Mouse (Mus musculus) intestine, postnatal 0 days (tissue): Measurements from ENCODE around the gene Guca2b. TPM values are rescaled to one million over a fixed set of nuclear protein-coding genes. Genes with fewer than 3 reads are reported as not detected.

Source experiments
- ATAC-seq: fragments of 200-750 bp; cut with Nextera tagmentation; 2 replicates; pipeline ENCODE4 v1.8.0; 2017; ENCODE audit warnings: mild to moderate bottlenecking, moderate TSS enrichment, moderate library complexity
- H3K27ac ChIP-seq: fragments of 300-500 bp; sonication (generic); 2 replicates; pipeline ENCODE4 v1.5.1; 2014; ENCODE audit warnings: mild to moderate bottlenecking, low read depth, low read length, moderate library complexity
- H3K27me3 ChIP-seq: fragments of 300-500 bp; sonication (generic); replicated peaks from 2 replicates; pipeline ENCODE4 v1.6.1; 2014; ENCODE audit warnings: low read length, mixed read lengths; ENCODE audit not compliant: control insufficient read depth, insufficient read depth
- H3K36me3 ChIP-seq: fragments of 300-500 bp; sonication (generic); 2 replicates; pipeline ENCODE4 v1.6.1; 2014; ENCODE audit warnings: mild to moderate bottlenecking, moderate library complexity; ENCODE audit not compliant: control insufficient read depth, insufficient read depth
- H3K4me1 ChIP-seq: fragments of 300-500 bp; sonication (generic); replicated peaks from 2 replicates; pipeline ENCODE4 v1.6.1; 2014; ENCODE audit warnings: antibody characterized with exemption, low read length, mixed read lengths; ENCODE audit not compliant: control insufficient read depth, insufficient read depth
- H3K4me2 ChIP-seq: fragments of 300-500 bp; sonication (generic); replicated peaks from 2 replicates; pipeline ENCODE4 v1.6.1; 2014; ENCODE audit warnings: low read depth, mild to moderate bottlenecking, moderate library complexity
- H3K4me3 ChIP-seq: fragments of 300-500 bp; sonication (generic); 2 replicates; pipeline ENCODE4 v1.5.1; 2014; ENCODE audit warnings: low read depth, low read length
- H3K9ac ChIP-seq: fragments of 300-500 bp; sonication (generic); 2 replicates; pipeline ENCODE4 v1.6.1; 2014; ENCODE audit warnings: mild to moderate bottlenecking, low read depth, low read length
- H3K9me3 ChIP-seq: fragments of 300-500 bp; sonication (generic); 2 replicates; pipeline ENCODE4 v1.6.1; 2016; ENCODE audit warnings: mixed run types; ENCODE audit not compliant: control insufficient read depth
- CTCF ChIP-seq: sonication (generic); IDR thresholded peaks from 2 replicates; pipeline ENCODE4 v1.5.1; 2016; ENCODE audit warnings: low read depth, mild to moderate bottlenecking, control low read depth, antibody characterized with exemption, moderate library complexity
- WGBS: fragments of 180-500 bp; shearing (Covaris S2); extraction: QIAGEN DNeasy Blood & Tissue Kit; methylation state at CpG from one replicate; pipeline ENCODE4 v1.1.7; 2014; 5-methylcytosine and 5-hydroxymethylcytosine counted together
- polyA plus RNA-seq: library from polyadenylated mRNA; unstranded; fragments of >200 nt; fragmentation: Nextera tagmentation; extraction: Ambion mirVana; gene quantifications from 2 replicates; pipeline ENCODE4 v1.2.1, GENCODE M21; 2015

Guca2b gene
- polyA plus RNA-seq, 1 experiment from 2014 or later, result 1,809 TPM

DNA sequence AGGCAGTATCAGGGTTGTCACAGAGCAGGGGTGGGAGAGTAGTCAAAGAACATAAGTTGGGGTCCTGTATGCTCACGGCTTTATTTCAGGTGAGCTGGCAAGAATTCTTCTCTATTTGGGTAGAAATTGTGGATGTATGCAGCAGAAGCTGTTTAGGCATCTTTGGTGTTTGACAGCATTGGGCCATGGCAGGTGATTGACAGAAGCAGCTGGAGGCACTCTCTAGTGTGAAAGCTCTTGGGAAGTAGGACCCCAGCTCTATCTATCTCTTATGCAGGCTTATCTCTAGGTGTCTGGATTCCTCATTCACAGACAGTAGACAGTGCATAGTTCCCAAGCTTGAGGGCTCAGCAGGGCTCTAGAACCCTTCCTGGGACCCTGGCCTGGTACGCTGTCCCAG, 27.0 kb upstream of the Guca2b start:
- Histone ChIP-seq H3K4me2 (no peak overlapping the region), H3K4me1 (no peaks in the 10 kb centered on the region), H3K36me3 (no peaks in the 10 kb centered on the region), H3K9me3 (no peaks in the 10 kb centered on the region), H3K27me3 (no peaks in the 10 kb centered on the region), H3K4me3 (no peak overlapping the region), H3K9ac (no peak overlapping the region), H3K27ac (no peak overlapping the region)
- TF ChIP-seq CTCF, result no peak
- 95% methylated on average over 2 of the region's 2 CpGs for WGBS
- ATAC-seq, result no peak

DNA sequence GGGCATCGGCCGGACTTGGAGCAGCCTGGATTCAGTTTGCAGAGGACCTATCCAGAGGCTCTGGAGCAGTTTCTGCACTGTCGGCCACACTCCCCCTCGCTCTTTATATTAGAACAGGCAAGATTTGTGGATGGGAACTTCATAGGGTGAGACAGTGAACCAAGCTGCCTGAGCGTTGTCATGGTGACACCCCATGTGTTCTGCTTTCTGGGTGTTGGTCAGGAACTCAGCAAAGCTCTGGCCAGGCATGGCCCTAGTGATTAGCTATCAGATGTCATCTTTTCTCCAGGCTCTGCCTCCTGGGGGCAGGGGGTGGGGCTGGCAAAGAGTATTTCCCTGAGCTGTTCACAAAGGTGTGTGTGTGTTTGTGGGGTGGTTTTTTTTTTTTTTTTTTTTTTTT, 23.8 kb upstream of the Guca2b start:
- 55% methylated on average over 5 of the region's 5 CpGs for WGBS
- Histone ChIP-seq H3K36me3 (no peaks in the 10 kb centered on the region), H3K27me3 (no peaks in the 10 kb centered on the region), H3K9ac (no peak overlapping the region), H3K4me2 (no peak overlapping the region), H3K9me3 (no peaks in the 10 kb centered on the region), H3K27ac (no peak overlapping the region), H3K4me3 (no peak overlapping the region), H3K4me1 (no peaks in the 10 kb centered on the region)
- no peak for ATAC-seq
- TF ChIP-seq CTCF, result no peak

DNA sequence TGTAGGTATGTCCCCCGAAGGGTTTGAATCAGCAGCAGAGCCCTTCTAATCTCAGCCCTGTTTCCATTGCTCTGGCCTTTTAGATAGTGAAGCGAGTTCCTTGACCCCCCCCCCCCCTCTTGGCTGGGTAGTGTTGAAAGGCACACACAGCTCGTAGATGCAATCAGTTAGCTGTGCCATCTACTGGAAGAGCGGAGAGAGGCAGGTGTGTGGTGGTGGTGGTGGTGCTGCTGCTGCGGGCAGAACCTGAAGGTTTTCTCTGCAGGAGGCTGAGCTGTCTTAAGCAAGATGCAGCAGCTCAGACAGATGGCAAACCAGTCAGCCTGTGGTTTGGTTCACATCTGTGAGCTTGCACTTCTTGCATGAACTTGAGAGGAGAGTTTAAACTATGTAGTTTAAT, 13.9 kb upstream of the Guca2b start:
- H3K4me2 ChIP-seq, result no peak overlapping the region
- no peak overlapping the region for H3K27ac ChIP-seq
- TF ChIP-seq CTCF, result peak; percentile 62
- 36% methylated on average over 5 of the region's 5 CpGs for WGBS
- no peak overlapping the region for H3K4me3 ChIP-seq
- H3K27me3 ChIP-seq, result 0 out of 2 replicates have a peak, but pooled peaks cover 2% of the 10 kb centered on the region
- H3K9me3 ChIP-seq, result no peaks in the 10 kb centered on the region
- H3K4me1 ChIP-seq, result no peaks in the 10 kb centered on the region
- H3K9ac ChIP-seq, result no peak overlapping the region
- no peaks in the 10 kb centered on the region for H3K36me3 ChIP-seq
- no peak for ATAC-seq

DNA sequence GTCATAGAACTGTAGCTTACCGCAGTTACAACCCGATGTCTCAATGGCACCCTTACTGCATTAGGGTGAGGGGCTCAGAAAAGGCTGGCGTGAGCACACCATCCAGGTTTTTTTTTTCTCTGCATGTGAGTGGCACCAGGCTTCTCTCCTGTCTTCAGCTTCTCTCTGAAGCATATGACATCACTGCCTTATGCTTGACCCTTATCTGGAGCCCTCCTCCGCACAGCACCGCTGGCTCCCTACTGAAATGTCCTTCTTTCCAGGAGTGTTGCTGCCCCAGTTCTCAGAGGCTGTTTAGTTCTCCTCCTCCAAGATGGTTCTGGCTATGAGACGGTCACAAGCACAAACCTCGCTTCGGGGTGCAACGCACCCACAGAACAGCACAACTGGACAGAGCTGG, 12.4 kb upstream of the Guca2b start:
- 0 out of 2 replicates have a peak, but pooled peaks cover 2% of the 10 kb centered on the region for H3K27me3 ChIP-seq
- H3K27ac ChIP-seq, result no peak overlapping the region
- H3K36me3 ChIP-seq, result no peaks in the 10 kb centered on the region
- TF ChIP-seq CTCF, result no peak
- H3K9me3 ChIP-seq, result no peaks in the 10 kb centered on the region
- no peak overlapping the region for H3K9ac ChIP-seq
- no peak for ATAC-seq
- H3K4me3 ChIP-seq, result no peak overlapping the region
- no peaks in the 10 kb centered on the region for H3K4me1 ChIP-seq
- H3K4me2 ChIP-seq, result no peak overlapping the region
- 90% methylated on average over 9 of the region's 9 CpGs for WGBS

GRCm38 (mm10) chr4:119670736-119671135, 12.0 kb upstream of the Guca2b start:
- WGBS, result 86% methylated on average over 6 of the region's 6 CpGs
- H3K4me3 ChIP-seq, result no peak overlapping the region
- no peak for TF ChIP-seq CTCF
- H3K4me1 ChIP-seq, result no peaks in the 10 kb centered on the region
- H3K27me3 ChIP-seq, result 0 out of 2 replicates have a peak, but pooled peaks cover 2% of the 10 kb centered on the region
- no peak overlapping the region for H3K9ac ChIP-seq
- H3K36me3 ChIP-seq, result no peaks in the 10 kb centered on the region
- no peak overlapping the region for H3K4me2 ChIP-seq
- no peaks in the 10 kb centered on the region for H3K9me3 ChIP-seq
- ATAC-seq, result no peak
- H3K27ac ChIP-seq, result no peak overlapping the region

DNA sequence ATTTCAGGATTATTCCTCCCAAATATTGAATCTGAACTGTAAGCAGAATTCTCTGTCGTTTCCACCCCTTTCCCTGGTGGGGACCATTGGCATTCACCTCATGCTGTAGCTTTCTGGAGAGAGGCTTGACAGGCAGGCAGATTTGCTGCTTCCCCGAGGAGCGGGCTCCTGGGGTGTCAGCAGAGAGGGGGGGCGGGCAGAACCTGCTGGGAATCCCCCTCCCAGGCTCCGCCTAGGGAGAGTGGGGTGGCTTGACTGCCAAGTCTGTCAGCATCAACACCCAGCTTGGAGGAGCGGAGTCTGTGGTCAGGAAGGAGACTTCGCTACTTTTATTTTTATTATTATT, 11.4 kb upstream of the Guca2b start:
- no peak for ATAC-seq
- no peaks in the 10 kb centered on the region for H3K36me3 ChIP-seq
- no peaks in the 10 kb centered on the region for H3K4me1 ChIP-seq
- H3K4me2 ChIP-seq, result no peak overlapping the region
- no peak overlapping the region for H3K27ac ChIP-seq
- H3K4me3 ChIP-seq, result no peak overlapping the region
- H3K27me3 ChIP-seq, result 0 out of 2 replicates have a peak, but pooled peaks cover 2% of the 10 kb centered on the region
- no peak for TF ChIP-seq CTCF
- 57% methylated on average over 7 of the region's 7 CpGs for WGBS
- H3K9me3 ChIP-seq, result no peaks in the 10 kb centered on the region
- H3K9ac ChIP-seq, result no peak overlapping the region
